Mouse (Mus musculus) layer of hippocampus, postnatal 14 days (tissue): ENCODE data around the gene Itpr2. TPM values are rescaled to one million over a fixed set of nuclear protein-coding genes. Genes with fewer than 3 reads are reported as not detected.
A peak's percentile ranks its signal among the peaks of the same experiment; 100 is the strongest.
"Not testable (repeated sequence)": the region's sequence is repeated elsewhere in the genome, so short reads cannot be mapped to it uniquely, and the experiment has no call there.

Source experiments
- DNase-seq, 2 experiments: peaks; one replicate each; pipeline ENCODE4 v3.0.0; 2021 to 2022; ENCODE audit warnings: low spot score in 2 of 2, mixed read lengths in 1 of 2
- total RNA-seq, 2 experiments: library from RNA; stranded (reverse); gene quantifications; 2 replicates each; pipeline ENCODE4 v1.2.3; 2021

Gene Itpr2
- total RNA-seq, 2 experiments from 2014 or later = 32.3 to 35.0 TPM

- DNase-seq = no peak
Observed at GRCm38 (mm10) chr6:146470378-146470777, 31.6 kb downstream of the Itpr2 start.

- DNase-seq = no peak
Observed at GRCm38 (mm10) chr6:146469936-146470335, 32.1 kb downstream of the Itpr2 start.

GRCm38 (mm10) chr6:146468361-146468760 is 33.7 kb downstream of the Itpr2 start:
- DNase-seq = no peak

- not testable (repeated sequence) for DNase-seq
Observed at GRCm38 (mm10) chr6:146464645-146465042, 37.4 kb downstream of the Itpr2 start.

- DNase-seq = no peak
Observed at GRCm38 (mm10) chr6:146464014-146464644, 37.9 kb downstream of the Itpr2 start.

- DNase-seq = no peak
Observed at GRCm38 (mm10) chr6:146460936-146461335, 41.1 kb downstream of the Itpr2 start.

GRCm38 (mm10) chr6:146458436-146458835 is 43.6 kb downstream of the Itpr2 start:
- DNase-seq = no peak

GRCm38 (mm10) chr6:146456741-146457140 is 45.3 kb downstream of the Itpr2 start:
- no peak for DNase-seq

GRCm38 (mm10) chr6:146454520-146455511 is 47.2 kb downstream of the Itpr2 start:
- no peak for DNase-seq

- no peak for DNase-seq
Observed at GRCm38 (mm10) chr6:146452474-146452873, 49.5 kb downstream of the Itpr2 start.

- DNase-seq = peak in 1 of 2 experiments; percentile 28
Observed at GRCm38 (mm10) chr6:146446032-146446704, 55.9 kb downstream of the Itpr2 start.

GRCm38 (mm10) chr6:146439826-146440225 is 62.2 kb downstream of the Itpr2 start:
- no peak for DNase-seq

- no peak for DNase-seq
Observed at GRCm38 (mm10) chr6:146439071-146439818, 62.8 kb downstream of the Itpr2 start.

GRCm38 (mm10) chr6:146438057-146438456 is 64.0 kb downstream of the Itpr2 start:
- DNase-seq = no peak

- DNase-seq = no peak
Observed at GRCm38 (mm10) chr6:146436916-146437496, 65.0 kb downstream of the Itpr2 start.

- DNase-seq = no peak
Observed at GRCm38 (mm10) chr6:146434217-146434616, 67.8 kb downstream of the Itpr2 start.

GRCm38 (mm10) chr6:146432218-146432865 is 69.7 kb downstream of the Itpr2 start:
- no peak for DNase-seq

- no peak for DNase-seq
Observed at GRCm38 (mm10) chr6:146431777-146432176, 70.2 kb downstream of the Itpr2 start.

- DNase-seq = no peak
Observed at GRCm38 (mm10) chr6:146429694-146430380, 72.2 kb downstream of the Itpr2 start.
